Mouse (Mus musculus) liver, embryonic 11.5 days (tissue): ENCODE results near the gene Jchain. TPM values are rescaled to one million over a fixed set of nuclear protein-coding genes. Genes with fewer than 3 reads are reported as not detected.

Experiments
- ATAC-seq: fragments of 200-750 bp; cut with Nextera tagmentation; replicated peaks from 2 replicates; pipeline ENCODE4 v1.8.0; 2017; ENCODE audit warnings: moderate number of reproducible peaks, mild to moderate bottlenecking, moderate TSS enrichment, moderate library complexity; ENCODE audit not compliant: low FRiP score
- DNase-seq: peaks from one replicate; pipeline ENCODE4 v3.0.0-alpha.2; 2017; ENCODE audit warnings: low spot score
- H3K27ac ChIP-seq: fragments of 300-500 bp; sonication (generic); 2 replicates; pipeline ENCODE4 v1.5.1; 2014; ENCODE audit warnings: mild to moderate bottlenecking, low read depth, low read length, control low read depth
- H3K27me3 ChIP-seq: fragments of 300-500 bp; sonication (generic); replicated peaks from 2 replicates; pipeline ENCODE4 v1.6.1; 2014; ENCODE audit warnings: low read length, mixed read lengths; ENCODE audit not compliant: control insufficient read depth, insufficient read depth
- H3K36me3 ChIP-seq: fragments of 300-500 bp; sonication (generic); 2 replicates; pipeline ENCODE4 v1.6.1; 2014; ENCODE audit warnings: mild to moderate bottlenecking, low read length, moderate library complexity, mixed read lengths; ENCODE audit not compliant: control insufficient read depth, insufficient read depth
- H3K4me1 ChIP-seq: fragments of 300-500 bp; sonication (generic); replicated peaks from 2 replicates; pipeline ENCODE4 v1.6.1; 2014; ENCODE audit warnings: low read length, mixed read lengths; ENCODE audit not compliant: control insufficient read depth, insufficient read depth
- H3K4me2 ChIP-seq: fragments of 300-500 bp; sonication (generic); 2 replicates; pipeline ENCODE4 v1.6.1; 2014; ENCODE audit warnings: mild to moderate bottlenecking, control low read depth, moderate library complexity
- H3K4me3 ChIP-seq: fragments of 300-500 bp; sonication (generic); 2 replicates; pipeline ENCODE4 v1.5.1; 2014; ENCODE audit warnings: low read depth, low read length, control low read depth
- H3K9ac ChIP-seq: fragments of 300-500 bp; sonication (generic); 2 replicates; pipeline ENCODE4 v1.6.1; 2014; ENCODE audit warnings: low read depth, low read length, control low read depth
- H3K9me3 ChIP-seq: fragments of 300-500 bp; sonication (generic); 2 replicates; pipeline ENCODE4 v1.6.1; 2016; ENCODE audit warnings: low read length, inconsistent platforms, mixed read lengths; ENCODE audit not compliant: control insufficient read depth
- WGBS: fragments of 180-500 bp; shearing (Covaris S2); extraction: QIAGEN DNeasy Blood & Tissue Kit; methylation state at CpG from one replicate; pipeline ENCODE4 v1.1.7; 2014; 5-methylcytosine and 5-hydroxymethylcytosine counted together
- polyA plus RNA-seq: library from polyadenylated mRNA; unstranded; fragments of >200 nt; fragmentation: Nextera tagmentation; extraction: Ambion mirVana; gene quantifications from 2 replicates; pipeline ENCODE4 v1.2.1, GENCODE M21; 2014

Jchain gene
- polyA plus RNA-seq, 1 experiment from 2014 or later, result 0.23 TPM

GRCm38 (mm10) chr5:88542651-88543282 lies 15.1 kb upstream of the Jchain start:
- 58% methylated on average over 5 of the region's 5 CpGs for WGBS
- H3K27ac ChIP-seq, result no peak overlapping the region
- no peaks in the 10 kb centered on the region for H3K9me3 ChIP-seq
- H3K4me2 ChIP-seq, result no peak overlapping the region
- no peaks in the 10 kb centered on the region for H3K4me1 ChIP-seq
- peak; percentile 68 for ATAC-seq
- H3K4me3 ChIP-seq, result no peak overlapping the region
- no peak overlapping the region for H3K9ac ChIP-seq
- H3K27me3 ChIP-seq, result no peaks in the 10 kb centered on the region
- H3K36me3 ChIP-seq, result no peaks in the 10 kb centered on the region
- no peak for DNase-seq

- H3K4me3 ChIP-seq, result no peak overlapping the region
- no peak overlapping the region for H3K27ac ChIP-seq
- H3K4me1 ChIP-seq, result no peaks in the 10 kb centered on the region
- ATAC-seq, result no peak
- no peaks in the 10 kb centered on the region for H3K36me3 ChIP-seq
- H3K4me2 ChIP-seq, result no peak overlapping the region
- no peak overlapping the region for H3K9ac ChIP-seq
- H3K27me3 ChIP-seq, result no peaks in the 10 kb centered on the region
- DNase-seq, result no peak
- H3K9me3 ChIP-seq, result no peaks in the 10 kb centered on the region
Observed at GRCm38 (mm10) chr5:88540845-88541244, 13.2 kb upstream of the Jchain start.

GRCm38 (mm10) chr5:88534697-88535096 lies 7.0 kb upstream of the Jchain start:
- DNase-seq (no peak), ATAC-seq (no peak)
- H3K4me2 ChIP-seq, result no peak overlapping the region
- no peaks in the 10 kb centered on the region for H3K36me3 ChIP-seq
- H3K4me3 ChIP-seq, result no peak overlapping the region
- no peaks in the 10 kb centered on the region for H3K27me3 ChIP-seq
- H3K9ac ChIP-seq, result no peak overlapping the region
- no peaks in the 10 kb centered on the region for H3K9me3 ChIP-seq
- H3K4me1 ChIP-seq, result no peaks in the 10 kb centered on the region
- no peak overlapping the region for H3K27ac ChIP-seq
- WGBS, result 66% methylated on average over 3 of the region's 3 CpGs

- Histone ChIP-seq H3K36me3 (no peaks in the 10 kb centered on the region), H3K27me3 (no peaks in the 10 kb centered on the region), H3K27ac (no peak overlapping the region), H3K9ac (no peak overlapping the region), H3K9me3 (no peaks in the 10 kb centered on the region), H3K4me3 (no peak overlapping the region), H3K4me2 (no peak overlapping the region), H3K4me1 (no peaks in the 10 kb centered on the region)
- no peak for DNase-seq
- ATAC-seq, result no peak
- 50% methylated on average over 1 of the region's 1 CpGs for WGBS
Observed at GRCm38 (mm10) chr5:88530908-88531307, 3.2 kb upstream of the Jchain start.

- no peak for ATAC-seq
- Histone ChIP-seq H3K4me3 (no peak overlapping the region), H3K4me1 (no peaks in the 10 kb centered on the region), H3K4me2 (no peak overlapping the region), H3K9ac (no peak overlapping the region), H3K27me3 (no peaks in the 10 kb centered on the region), H3K9me3 (no peaks in the 10 kb centered on the region), H3K36me3 (no peaks in the 10 kb centered on the region), H3K27ac (no peak overlapping the region)
- 5% methylated on average over 2 of the region's 2 CpGs for WGBS
- DNase-seq, result no peak
Observed at GRCm38 (mm10) chr5:88519232-88519631, 8.5 kb downstream of the Jchain start.

- Histone ChIP-seq H3K9ac (no peak overlapping the region), H3K4me1 (no peaks in the 10 kb centered on the region), H3K9me3 (no peaks in the 10 kb centered on the region), H3K27me3 (no peaks in the 10 kb centered on the region), H3K27ac (no peak overlapping the region), H3K4me2 (no peak overlapping the region), H3K4me3 (no peak overlapping the region), H3K36me3 (no peaks in the 10 kb centered on the region)
- DNase-seq (no peak), ATAC-seq (no peak)
- 95% methylated on average over 1 of the region's 1 CpGs for WGBS
Observed at GRCm38 (mm10) chr5:88508990-88509389, 18.7 kb downstream of the Jchain start.

- WGBS, result 35% methylated on average over 1 of the region's 1 CpGs
- no peak for ATAC-seq
Observed at GRCm38 (mm10) chr5:88508555-88508954, 19.1 kb downstream of the Jchain start.

GRCm38 (mm10) chr5:88499781-88500180 lies 27.9 kb downstream of the Jchain start:
- ATAC-seq (no peak), DNase-seq (no peak)
- Histone ChIP-seq H3K27me3 (no peaks in the 10 kb centered on the region), H3K36me3 (no peaks in the 10 kb centered on the region), H3K9me3 (no peaks in the 10 kb centered on the region), H3K4me2 (no peak overlapping the region), H3K4me3 (no peak overlapping the region), H3K27ac (no peak overlapping the region), H3K4me1 (no peaks in the 10 kb centered on the region), H3K9ac (no peak overlapping the region)
- WGBS, result 88% methylated on average over 3 of the region's 3 CpGs

More at GRCm38 (mm10) chr5:88508555-88508954, 19.1 kb downstream of the Jchain start:
- H3K4me1 ChIP-seq, result no peaks in the 10 kb centered on the region
- H3K27ac ChIP-seq, result no peak overlapping the region
- H3K27me3 ChIP-seq, result no peaks in the 10 kb centered on the region
- no peak overlapping the region for H3K9ac ChIP-seq
- no peak overlapping the region for H3K4me2 ChIP-seq
- H3K4me3 ChIP-seq, result no peak overlapping the region
- no peaks in the 10 kb centered on the region for H3K9me3 ChIP-seq
- H3K36me3 ChIP-seq, result no peaks in the 10 kb centered on the region
- DNase-seq, result no peak

- Histone ChIP-seq H3K27ac (no peak overlapping the region), H3K9me3 (no peaks in the 10 kb centered on the region), H3K4me3 (no peak overlapping the region), H3K4me2 (no peak overlapping the region), H3K27me3 (no peaks in the 10 kb centered on the region), H3K9ac (no peak overlapping the region), H3K4me1 (no peaks in the 10 kb centered on the region), H3K36me3 (no peaks in the 10 kb centered on the region)
- no peak for DNase-seq
- 82% methylated on average over 5 of the region's 5 CpGs for whole genome bisulfite sequencing
- no peak for ATAC-seq
Observed at GRCm38 (mm10) chr5:88491111-88491510, 36.6 kb downstream of the Jchain start.
